Mouse (Mus musculus) spleen, postnatal 4 days (tissue): ENCODE results near the gene Nicn1.

Experiments
- DNase-seq, 2 experiments: peaks; one replicate each; pipeline ENCODE4 v3.0.0; 2022; ENCODE audit warnings: low spot score in 2 of 2

Gene Nicn1

DNA sequence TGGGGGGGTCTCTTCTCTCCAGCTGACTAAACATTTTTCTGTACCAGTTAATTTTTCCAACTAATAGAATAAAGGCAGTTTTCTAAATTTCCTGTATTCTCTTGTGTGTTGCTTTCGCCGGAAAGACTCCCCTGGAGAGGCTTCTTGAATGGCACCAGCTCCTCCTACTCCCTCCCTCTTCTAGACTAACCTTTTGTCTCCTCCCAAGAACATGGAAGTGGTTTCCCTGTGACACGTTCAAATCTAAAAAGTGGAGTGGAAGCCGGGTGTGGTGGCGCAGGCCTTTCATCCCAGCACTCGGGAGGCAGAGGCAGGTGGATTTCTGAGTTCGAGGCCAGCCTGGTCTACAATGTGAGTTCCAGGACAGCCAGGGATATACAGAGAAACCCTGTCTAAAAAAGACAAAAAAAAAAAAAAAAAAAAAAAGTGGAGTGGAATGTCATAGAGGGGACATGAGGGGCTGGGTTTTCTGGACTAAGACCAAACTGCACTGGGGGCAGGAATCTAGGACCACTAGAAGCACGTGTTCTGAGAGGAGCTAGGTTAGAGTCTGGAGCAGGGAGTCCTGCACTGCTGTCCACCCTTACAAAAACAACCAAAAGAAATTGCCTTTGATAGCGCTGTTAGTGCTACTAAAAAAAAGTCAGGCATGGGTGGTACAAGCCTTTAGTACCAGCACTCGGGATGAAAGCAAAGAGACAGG lies 47.8 kb downstream of the Nicn1 start:
- DNase-seq = no peak

DNA sequence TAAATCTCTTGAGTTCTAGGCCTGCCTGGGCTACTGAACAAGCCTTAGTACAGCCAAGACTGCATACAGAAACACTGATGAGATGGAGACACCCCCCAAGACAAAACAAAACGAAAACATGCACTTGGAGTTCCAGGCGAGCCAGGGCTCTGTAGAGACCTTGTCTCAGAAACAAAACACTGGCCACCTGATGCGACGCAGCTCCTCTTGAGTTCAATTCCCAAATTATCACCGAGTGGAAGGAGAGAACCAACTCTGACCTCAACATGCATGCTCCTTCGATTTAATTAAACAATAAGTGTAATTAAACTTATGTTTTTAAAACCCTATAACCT lies 48.3 kb downstream of the Nicn1 start:
- peak in 1 of 2 experiments; percentile 66 for DNase-seq

DNA sequence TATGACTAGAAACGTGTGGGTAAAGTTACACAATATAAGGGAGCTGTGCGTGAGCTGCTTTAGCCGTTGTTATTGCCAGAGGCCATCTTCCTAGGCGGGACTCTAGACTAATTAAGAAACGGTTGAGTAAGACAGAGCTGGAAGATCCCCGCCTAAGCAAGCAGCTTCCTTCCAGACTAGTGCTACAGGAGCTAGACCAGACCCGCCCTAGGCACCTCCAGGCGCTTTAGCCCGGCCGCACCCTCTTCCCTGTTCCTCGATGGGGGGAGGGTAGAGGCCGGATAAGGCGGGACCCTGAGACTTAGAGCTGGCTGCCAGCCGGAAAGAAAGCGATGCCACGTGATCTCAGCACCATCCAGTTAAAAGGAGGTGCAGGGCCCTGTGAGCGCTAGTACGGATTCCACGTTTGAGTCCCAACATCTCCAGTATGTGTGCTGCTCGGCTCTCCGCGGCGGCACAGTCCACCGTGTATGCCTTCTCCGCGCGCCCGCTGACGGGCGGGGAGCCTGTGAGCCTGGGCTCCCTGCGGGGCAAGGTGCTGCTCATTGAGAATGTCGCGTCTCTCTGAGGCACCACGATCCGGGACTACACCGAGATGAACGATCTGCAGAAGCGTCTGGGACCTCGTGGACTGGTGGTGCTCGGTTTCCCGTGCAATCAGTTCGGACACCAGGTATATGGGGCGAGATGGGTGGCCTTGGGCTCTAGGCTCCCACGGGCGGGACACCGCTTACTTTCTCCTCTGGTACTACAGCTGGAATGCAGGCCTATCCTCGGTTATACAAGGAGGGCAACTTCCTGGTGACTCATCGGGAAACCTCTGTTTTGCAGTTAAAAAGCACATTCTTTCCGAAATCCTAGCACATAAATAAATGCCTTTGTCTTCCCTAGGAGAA lies 48.9 kb downstream of the Nicn1 start, which contains the start of gene Gpx1:
Gene Gpx1, plus strand, starts transcription at position 18 of the 896 bp plus-strand sequence.
- peak; percentile 94 to 95 for DNase-seq

DNA sequence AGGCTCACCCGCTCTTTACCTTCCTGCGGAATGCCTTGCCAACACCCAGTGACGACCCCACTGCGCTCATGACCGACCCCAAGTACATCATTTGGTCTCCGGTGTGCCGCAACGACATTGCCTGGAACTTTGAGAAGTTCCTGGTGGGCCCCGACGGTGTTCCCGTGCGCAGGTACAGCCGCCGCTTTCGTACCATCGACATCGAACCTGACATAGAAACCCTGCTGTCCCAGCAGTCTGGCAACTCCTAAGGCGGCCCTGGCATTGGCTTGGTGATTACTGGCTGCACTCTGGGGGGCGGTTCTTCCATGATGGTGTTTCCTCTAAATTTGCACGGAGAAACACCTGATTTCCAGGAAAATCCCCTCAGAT lies 49.6 kb downstream of the Nicn1 start:
- peak; percentile 61 to 85 for DNase-seq

DNA sequence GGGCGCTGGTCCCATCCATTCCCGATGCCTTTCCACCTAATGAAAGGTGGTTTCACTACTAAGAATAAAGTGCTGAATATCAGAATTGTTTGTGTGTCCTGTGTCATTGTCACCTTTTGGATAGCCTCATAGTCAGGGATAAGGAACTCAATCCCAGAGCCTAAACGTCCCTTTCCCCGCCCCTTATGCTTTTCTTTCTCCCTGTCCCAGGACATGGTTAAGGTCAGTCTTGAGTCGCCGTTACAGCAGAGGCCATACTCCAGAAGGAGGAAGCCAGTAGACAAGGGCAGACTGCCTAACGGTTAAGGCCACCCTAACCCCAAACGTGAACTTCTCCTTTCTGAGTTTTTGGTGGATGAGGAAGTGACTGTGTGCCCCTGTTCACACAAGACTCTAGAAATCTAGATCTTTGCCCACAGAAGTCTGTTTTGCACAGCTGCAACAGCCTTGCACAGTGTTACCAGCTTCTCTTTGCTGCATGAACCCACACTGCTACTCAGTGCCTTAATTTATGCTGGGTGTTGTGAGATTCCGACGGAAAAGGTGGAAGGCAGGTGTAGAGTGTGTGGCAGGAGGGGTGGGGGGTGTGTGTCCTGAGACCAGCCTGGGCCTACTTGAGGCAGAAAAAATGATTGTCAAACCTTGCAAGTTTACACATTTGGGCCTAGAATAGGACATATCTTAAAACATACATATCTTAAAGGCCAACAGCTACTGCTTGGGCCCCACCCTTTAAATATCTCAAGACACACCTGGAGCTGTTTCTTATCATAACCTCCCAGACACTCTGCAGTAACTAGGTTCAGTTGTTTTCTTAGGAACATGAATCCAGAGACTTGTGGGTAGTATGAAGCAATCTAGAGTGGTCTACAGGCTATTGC lies 50.3 kb downstream of the Nicn1 start:
- peak; percentile 61 to 82 for DNase-seq

DNA sequence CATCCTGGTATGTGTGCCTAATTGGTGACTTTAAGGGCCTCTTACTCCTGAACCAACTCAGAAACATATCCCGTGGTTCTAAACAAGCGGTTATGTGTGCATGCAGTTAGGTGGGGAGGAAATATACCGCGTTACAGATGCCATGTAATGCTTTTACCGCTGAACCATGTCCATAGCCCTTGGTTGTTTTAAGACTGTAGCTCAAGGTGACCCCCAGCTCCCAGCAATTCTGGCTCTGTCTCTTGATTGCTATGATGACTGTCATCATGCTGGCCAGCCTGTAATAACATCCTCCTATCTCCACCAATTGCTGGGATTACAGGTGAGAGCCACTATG lies 50.9 kb downstream of the Nicn1 start:
- DNase-seq = peak in 1 of 2 experiments; percentile 69

DNA sequence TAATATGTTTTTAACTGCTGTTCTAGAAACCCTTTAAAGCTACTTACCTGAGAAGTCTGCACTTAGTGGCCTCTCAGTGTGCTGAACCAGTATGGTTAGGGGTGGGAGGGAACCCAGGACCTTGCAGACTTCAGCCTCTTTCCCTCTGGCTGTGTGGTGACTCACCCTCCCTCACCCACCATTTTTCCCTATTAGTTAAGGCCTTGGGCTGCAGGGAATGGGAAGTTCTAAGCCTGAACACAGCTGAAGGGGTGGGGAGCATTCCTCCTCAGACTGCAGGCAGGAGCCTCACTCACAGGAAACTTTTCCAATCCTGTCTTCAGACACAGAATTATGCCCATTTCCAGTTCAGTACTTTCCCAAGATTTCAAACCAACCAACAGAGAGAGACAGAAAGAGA lies 51.6 kb downstream of the Nicn1 start:
- no peak for DNase-seq

DNA sequence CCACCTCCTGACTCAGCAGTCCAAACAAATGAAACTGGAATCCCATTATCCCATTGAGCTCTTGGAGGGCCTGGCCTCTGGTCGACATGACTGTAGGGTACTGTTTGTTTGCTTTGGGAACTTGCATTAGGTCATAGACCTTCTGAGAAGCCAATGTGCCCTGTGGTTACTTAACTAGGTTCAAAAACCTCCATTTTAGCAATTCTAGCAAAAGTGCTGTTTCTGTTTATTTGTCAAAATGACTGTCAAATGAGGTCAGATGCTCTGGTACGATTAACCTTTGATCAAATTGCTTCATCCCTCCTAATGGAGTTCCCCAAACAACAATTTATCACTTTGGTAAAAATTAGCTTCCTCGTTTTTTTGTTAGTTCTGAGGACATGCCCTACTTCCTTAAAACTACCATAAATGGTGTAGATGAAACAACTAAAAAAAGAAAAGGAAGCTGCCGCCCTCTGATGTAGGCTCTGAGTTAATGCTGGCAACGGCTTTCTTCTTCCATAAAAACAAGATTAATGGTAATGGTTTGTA lies 52.1 kb downstream of the Nicn1 start:
- peak in 1 of 2 experiments; percentile 70 for DNase-seq

DNA sequence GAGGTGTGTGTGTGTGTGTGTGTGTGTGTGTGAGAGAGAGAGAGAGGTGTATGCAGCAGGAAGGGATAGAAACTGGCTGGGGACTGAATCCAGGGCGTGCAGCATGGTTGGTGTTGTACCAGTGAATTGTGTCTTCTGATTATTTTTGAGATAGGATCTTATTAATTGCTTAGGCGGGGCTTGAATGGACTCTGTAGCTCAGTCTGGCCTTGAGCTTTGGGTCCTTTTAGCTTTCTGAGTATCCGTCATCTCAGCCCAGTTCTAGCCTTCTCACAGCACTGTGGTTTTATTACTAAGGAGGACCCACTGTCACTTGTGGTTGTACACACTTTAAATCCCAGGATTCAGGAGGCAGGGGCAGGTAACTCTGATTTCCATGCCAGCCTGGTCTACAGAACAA lies 53.1 kb downstream of the Nicn1 start:
- no peak for DNase-seq

DNA sequence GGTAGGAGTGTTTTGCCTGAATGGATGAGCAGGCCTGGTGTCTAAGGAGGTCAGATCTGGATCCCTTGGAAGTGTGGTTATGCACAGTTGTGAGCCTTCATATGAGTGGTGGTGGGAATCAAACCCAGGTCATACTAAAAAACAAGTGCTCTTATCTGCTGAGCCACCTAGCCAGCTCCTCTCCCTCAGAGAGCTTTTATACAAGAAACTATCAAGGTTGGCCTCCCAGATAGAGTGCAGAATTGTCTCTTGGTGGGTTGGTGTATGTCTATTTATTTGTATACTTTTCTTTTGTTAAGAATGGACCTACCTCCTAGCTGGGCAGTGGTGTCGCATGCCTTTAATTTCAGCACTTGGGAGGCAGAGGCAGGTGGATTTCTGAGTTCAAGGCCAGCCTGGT lies 53.6 kb downstream of the Nicn1 start:
- no peak for DNase-seq

DNA sequence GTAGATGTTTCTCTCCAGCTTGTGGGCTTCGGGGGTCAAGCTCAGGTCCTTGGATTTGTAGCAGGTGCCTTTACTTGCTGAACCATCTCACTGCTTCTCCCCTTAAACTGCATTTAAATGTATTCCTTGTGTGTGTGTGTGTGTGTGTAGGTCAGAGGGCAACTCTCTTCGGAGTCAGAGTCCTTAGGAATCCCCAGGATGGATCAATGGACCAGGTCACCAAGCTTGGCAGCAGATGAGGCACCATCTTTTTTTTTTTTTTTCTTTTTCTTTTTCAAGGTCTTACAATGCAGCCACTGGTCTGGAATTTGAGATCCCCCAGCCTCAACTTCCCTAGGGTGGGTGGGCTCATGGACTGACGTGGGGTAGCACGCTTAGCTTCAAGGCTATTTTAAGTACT lies 54.2 kb downstream of the Nicn1 start:
- DNase-seq = no peak
